Mouse (Mus musculus) adipose tissue, adult 10 weeks (tissue): Measurements from ENCODE around the gene Olfr845. TPM values are rescaled to one million over a fixed set of nuclear protein-coding genes. Genes with fewer than 3 reads are reported as not detected.

Source experiments
- polyA plus RNA-seq: library from polyadenylated mRNA; stranded (reverse); fragments of 350-450 nt; fragmentation: Illumina TruSeq; extraction: RNeasy Lipid Tissue Mini Kit (QIAGEN cat#74804); gene quantifications from one replicate; pipeline ENCODE4 v1.2.3, GENCODE M21; 2014; ENCODE audit warnings: low read depth, low replicate concordance

Gene Olfr845
- not detected for polyA plus RNA-seq

GRCm38 (mm10) chr9:19336157-19336556, at the start of gene Olfr845:
Gene Olfr845 (plus strand): TSS chr9:19336457.

GRCm38 (mm10) chr9:19316047-19316446, 20.2 kb upstream of the Olfr845 start, which contains the start of gene Olfr844:
Gene Olfr844 (plus strand): TSS chr9:19316347.

DNA sequence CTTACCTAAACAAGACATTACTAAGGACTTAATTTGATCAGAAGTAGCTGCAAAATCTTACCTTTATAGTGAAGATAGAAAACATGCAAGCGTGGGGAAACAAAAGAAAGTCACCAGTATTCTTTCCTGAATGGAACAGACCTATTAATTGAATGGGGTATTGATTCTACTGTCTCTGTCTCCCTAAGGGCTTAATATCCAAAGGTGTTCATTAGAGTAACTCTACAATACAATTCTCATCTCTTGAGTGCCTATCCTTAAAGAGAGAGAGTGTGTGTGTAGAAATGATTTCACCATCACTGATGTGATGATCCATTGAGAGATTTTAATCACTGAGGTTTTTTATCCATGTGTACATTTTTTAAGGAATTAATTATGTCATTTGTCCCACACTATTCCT, 27.6 kb downstream of the Olfr845 start, which contains the start of gene Olfr846:
Gene Olfr846 (minus strand): TSS at position 101 of the 400 bp plus-strand sequence.

DNA sequence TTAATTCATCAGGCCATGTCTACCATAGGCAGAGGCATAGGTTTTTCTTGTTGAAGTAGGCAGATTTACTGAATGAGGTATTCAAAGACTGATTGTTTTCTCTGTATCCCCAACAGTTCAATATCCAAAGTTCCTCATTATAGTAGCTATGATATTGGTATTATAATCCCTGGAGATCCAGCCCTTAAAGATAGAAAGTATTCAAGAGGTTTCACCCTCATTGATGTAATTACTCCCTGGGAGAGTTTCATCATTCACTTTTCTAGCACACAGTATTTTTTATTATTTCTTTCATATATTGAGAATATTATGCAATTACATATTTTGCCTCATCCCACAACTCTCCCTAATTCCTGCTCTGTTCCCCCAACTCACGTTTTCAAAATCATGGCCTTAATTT, 42.3 kb downstream of the Olfr845 start, which contains the start of gene Olfr847:
Gene Olfr847 (minus strand): TSS at position 101 of the 400 bp plus-strand sequence.

Other genes starting within 250 kb of the Olfr845 start
- not detected for gene Olfr836, start 216.1 kb upstream of the Olfr845 start, polyA plus RNA-seq
- gene Olfr837, start 200.1 kb upstream of the Olfr845 start, polyA plus RNA-seq, result not detected
- gene Olfr839-ps1, start 159.1 kb upstream of the Olfr845 start, polyA plus RNA-seq, result not detected
- not detected for gene Olfr843, start 84.5 kb upstream of the Olfr845 start, polyA plus RNA-seq
- not detected for gene Olfr844, start 20.1 kb upstream of the Olfr845 start, polyA plus RNA-seq
- gene Olfr846, start 27.5 kb downstream of the Olfr845 start, polyA plus RNA-seq, result not detected
- not detected for gene Olfr847, start 42.2 kb downstream of the Olfr845 start, polyA plus RNA-seq
- gene Olfr849, start 103.8 kb downstream of the Olfr845 start, polyA plus RNA-seq, result not detected
- gene Olfr850, start 141.8 kb downstream of the Olfr845 start, polyA plus RNA-seq, result not detected
- gene Olfr851, start 156.8 kb downstream of the Olfr845 start, polyA plus RNA-seq, result not detected
- not detected for gene Olfr853, start 204.6 kb downstream of the Olfr845 start, polyA plus RNA-seq
- gene Olfr854, start 230.9 kb downstream of the Olfr845 start, polyA plus RNA-seq, result not detected
- not detected for gene Olfr855, start 246.2 kb downstream of the Olfr845 start, polyA plus RNA-seq